Mouse (Mus musculus): ENCODE measurements at regions not wholly inside any gene's neighbourhood (a gene's known extent, or its start where the extent isn't known, plus 50 kb on each side); places are given as distances from the start of the nearest gene placed in this dataset.

GRCm38 (mm10) chr13:7007091-7007490 lies 358.5 kb upstream of the Pfkp start:
- no peak for DNase-seq (ENCODE audit: low read depth)
- TF ChIP-seq CTCF (IDR thresholded peaks at IDR 0.05; ENCODE audit: borderline replicate concordance, extremely low read depth, insufficient read depth, insufficient read length) = no peak
- TF ChIP-seq POLR2A (IDR thresholded peaks at IDR 0.05; ENCODE audit: borderline replicate concordance, extremely low read depth, insufficient read depth, insufficient read length, poor library complexity, severe bottlenecking) = no peak

GRCm38 (mm10) chr13:6998508-6999278 lies 350.1 kb upstream of the Pfkp start:
- DNase-seq (ENCODE audit: low read depth) = peak; percentile 80

GRCm38 (mm10) chr13:6998094-6998493 lies 349.5 kb upstream of the Pfkp start:
- no peak for TF ChIP-seq CTCF (IDR thresholded peaks at IDR 0.05; ENCODE audit: borderline replicate concordance, extremely low read depth, insufficient read depth, insufficient read length)
- no peak for TF ChIP-seq POLR2A (IDR thresholded peaks at IDR 0.05; ENCODE audit: borderline replicate concordance, extremely low read depth, insufficient read depth, insufficient read length, poor library complexity, severe bottlenecking)
- no peak for DNase-seq (ENCODE audit: low read depth)

GRCm38 (mm10) chr13:6992323-6992994 lies 343.9 kb upstream of the Pfkp start:
- DNase-seq (ENCODE audit: low read depth) = peak; percentile 29
- no peak for TF ChIP-seq CTCF (IDR thresholded peaks at IDR 0.05; ENCODE audit: borderline replicate concordance, extremely low read depth, insufficient read depth, insufficient read length)
- no peak for TF ChIP-seq POLR2A (IDR thresholded peaks at IDR 0.05; ENCODE audit: borderline replicate concordance, extremely low read depth, insufficient read depth, insufficient read length, poor library complexity, severe bottlenecking)

GRCm38 (mm10) chr13:6991714-6992113 lies 343.1 kb upstream of the Pfkp start:
- DNase-seq (ENCODE audit: low read depth) = peak; percentile 61
- TF ChIP-seq CTCF (IDR thresholded peaks at IDR 0.05; ENCODE audit: borderline replicate concordance, extremely low read depth, insufficient read depth, insufficient read length) (no peak), POLR2A (IDR thresholded peaks at IDR 0.05; ENCODE audit: borderline replicate concordance, extremely low read depth, insufficient read depth, insufficient read length, poor library complexity, severe bottlenecking) (no peak)

- DNase-seq (ENCODE audit: low read depth) = peak; percentile 53
- no peak for TF ChIP-seq CTCF (IDR thresholded peaks at IDR 0.05; ENCODE audit: borderline replicate concordance, extremely low read depth, insufficient read depth, insufficient read length)
- no peak for TF ChIP-seq POLR2A (IDR thresholded peaks at IDR 0.05; ENCODE audit: borderline replicate concordance, extremely low read depth, insufficient read depth, insufficient read length, poor library complexity, severe bottlenecking)
These were observed 336.7 kb upstream of the Pfkp start for GRCm38 (mm10) chr13:6985012-6985996.

- DNase-seq (ENCODE audit: low read depth) = no peak
- no peak for TF ChIP-seq POLR2A (IDR thresholded peaks at IDR 0.05; ENCODE audit: borderline replicate concordance, extremely low read depth, insufficient read depth, insufficient read length, poor library complexity, severe bottlenecking)
- TF ChIP-seq CTCF (IDR thresholded peaks at IDR 0.05; ENCODE audit: borderline replicate concordance, extremely low read depth, insufficient read depth, insufficient read length) = no peak
These were observed 307.1 kb upstream of the Pfkp start for GRCm38 (mm10) chr13:6955713-6956112.

GRCm38 (mm10) chr13:6924136-6924535 lies 275.6 kb upstream of the Pfkp start:
- TF ChIP-seq POLR2A (IDR thresholded peaks at IDR 0.05; ENCODE audit: borderline replicate concordance, extremely low read depth, insufficient read depth, insufficient read length, poor library complexity, severe bottlenecking) (no peak), CTCF (IDR thresholded peaks at IDR 0.05; ENCODE audit: borderline replicate concordance, extremely low read depth, insufficient read depth, insufficient read length) (no peak)
- no peak for DNase-seq (ENCODE audit: low read depth)

GRCm38 (mm10) chr13:6922357-6922721 lies 273.8 kb upstream of the Pfkp start:
- no peak for DNase-seq (ENCODE audit: low read depth)
- no peak for TF ChIP-seq CTCF (IDR thresholded peaks at IDR 0.05; ENCODE audit: borderline replicate concordance, extremely low read depth, insufficient read depth, insufficient read length)
- TF ChIP-seq POLR2A (IDR thresholded peaks at IDR 0.05; ENCODE audit: borderline replicate concordance, extremely low read depth, insufficient read depth, insufficient read length, poor library complexity, severe bottlenecking) = no peak

- no peak for DNase-seq (ENCODE audit: low read depth)
- no peak for TF ChIP-seq CTCF (IDR thresholded peaks at IDR 0.05; ENCODE audit: borderline replicate concordance, extremely low read depth, insufficient read depth, insufficient read length)
- TF ChIP-seq POLR2A (IDR thresholded peaks at IDR 0.05; ENCODE audit: borderline replicate concordance, extremely low read depth, insufficient read depth, insufficient read length, poor library complexity, severe bottlenecking) = no peak
These were observed 273.2 kb upstream of the Pfkp start for GRCm38 (mm10) chr13:6921691-6922356.

- no peak for DNase-seq (ENCODE audit: low read depth)
- no peak for TF ChIP-seq CTCF (IDR thresholded peaks at IDR 0.05; ENCODE audit: borderline replicate concordance, extremely low read depth, insufficient read depth, insufficient read length)
- TF ChIP-seq POLR2A (IDR thresholded peaks at IDR 0.05; ENCODE audit: borderline replicate concordance, extremely low read depth, insufficient read depth, insufficient read length, poor library complexity, severe bottlenecking) = no peak
These were observed 257.4 kb upstream of the Pfkp start for GRCm38 (mm10) chr13:6906000-6906399.
